Mouse (Mus musculus) liver, embryonic 16.5 days (tissue): ENCODE measurements around the gene Kcnk16. TPM values are rescaled to one million over a fixed set of nuclear protein-coding genes. Genes with fewer than 3 reads are reported as not detected.
A peak's percentile ranks its signal among the peaks of the same experiment; 100 is the strongest.

Experiments used
- ATAC-seq: fragments of 200-750 bp; cut with Nextera tagmentation; 2 replicates; pipeline ENCODE4 v1.8.0; 2017; ENCODE audit warnings: low read depth, mild to moderate bottlenecking, moderate number of reproducible peaks, moderate library complexity
- H3K27ac ChIP-seq: fragments of 300-500 bp; sonication (generic); 2 replicates; pipeline ENCODE4 v1.5.1; 2014; ENCODE audit warnings: mild to moderate bottlenecking, low read length
- H3K27me3 ChIP-seq: fragments of 300-500 bp; sonication (generic); 2 replicates; pipeline ENCODE4 v1.6.1; 2014; ENCODE audit warnings: low read depth, low read length, mixed read lengths; ENCODE audit not compliant: control insufficient read depth, insufficient read depth
- H3K36me3 ChIP-seq: fragments of 300-500 bp; sonication (generic); 2 replicates; pipeline ENCODE4 v1.6.1; 2014; ENCODE audit warnings: mild to moderate bottlenecking; ENCODE audit not compliant: control insufficient read depth, insufficient read depth
- H3K4me1 ChIP-seq: fragments of 300-500 bp; sonication (generic); 2 replicates; pipeline ENCODE4 v1.6.1; 2014; ENCODE audit warnings: low read depth, low read length, mixed read lengths; ENCODE audit not compliant: control insufficient read depth
- H3K4me2 ChIP-seq: fragments of 300-500 bp; sonication (generic); 2 replicates; pipeline ENCODE4 v1.6.1; 2014; ENCODE audit warnings: low read depth, low read length, mixed read lengths
- H3K4me3 ChIP-seq: fragments of 300-500 bp; sonication (generic); 2 replicates; pipeline ENCODE4 v1.5.1; 2014; ENCODE audit warnings: low read depth, mild to moderate bottlenecking, low read length
- H3K9ac ChIP-seq: fragments of 300-500 bp; sonication (generic); 2 replicates; pipeline ENCODE4 v1.6.1; 2014; ENCODE audit warnings: low read depth, low read length
- H3K9me3 ChIP-seq: fragments of 300-500 bp; sonication (generic); replicated peaks from 2 replicates; pipeline ENCODE4 v1.6.1; 2016; ENCODE audit warnings: low read length; ENCODE audit not compliant: control insufficient read depth
- WGBS: fragments of 180-500 bp; shearing (Covaris S2); extraction: QIAGEN DNeasy Blood & Tissue Kit; methylation state at CpG from one replicate; pipeline ENCODE4 v1.1.7; 2014; ENCODE audit not compliant: insufficient replicate concordance; 5-methylcytosine and 5-hydroxymethylcytosine counted together
- polyA plus RNA-seq: library from polyadenylated mRNA; unstranded; fragments of >200 nt; fragmentation: Nextera tagmentation; extraction: Ambion mirVana; gene quantifications from 2 replicates; pipeline ENCODE4 v1.2.1, GENCODE M21; 2015

Kcnk16 gene
- polyA plus RNA-seq, 1 experiment from 2014 or later: 11.3 TPM

DNA sequence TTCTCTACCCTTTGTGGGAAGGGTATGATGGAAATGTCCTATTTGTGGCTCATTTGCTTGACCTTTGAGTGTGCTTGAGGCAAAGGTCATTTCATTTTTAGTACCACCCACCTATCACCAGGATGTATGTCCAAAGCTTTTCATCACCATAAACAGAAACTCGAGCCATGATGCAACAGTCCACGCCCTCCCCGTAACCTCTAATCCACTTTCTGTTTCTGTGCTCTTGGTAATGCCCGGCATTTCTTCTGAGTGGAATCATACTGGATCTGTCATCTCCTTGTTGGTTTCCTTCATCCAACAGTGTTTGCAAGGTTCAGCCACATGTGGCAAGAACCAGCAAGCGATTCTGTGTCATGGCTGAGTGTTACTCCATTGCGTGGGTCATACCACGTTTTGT is 54.9 kb downstream of the Kcnk16 start:
- H3K4me1 ChIP-seq: peaks cover 5% of the 10 kb centered on the region; the same call in 1 of the 2 replicates
- no peaks in the 10 kb centered on the region for H3K27me3 ChIP-seq
- H3K36me3 ChIP-seq: no peaks in the 10 kb centered on the region
- no peak overlapping the region for H3K27ac ChIP-seq
- H3K9me3 ChIP-seq: no peaks in the 10 kb centered on the region
- H3K9ac ChIP-seq: no peak overlapping the region
- H3K4me3 ChIP-seq: no peak overlapping the region
- no peak overlapping the region for H3K4me2 ChIP-seq
- WGBS: 65% methylated on average over 7 of the region's 7 CpGs
- 0 out of 2 replicates have a peak, but pooled peaks have one; percentile 41 for ATAC-seq

GRCm38 (mm10) chr14:20211754-20212601 is 57.0 kb downstream of the Kcnk16 start:
- Histone ChIP-seq H3K36me3 (no peaks in the 10 kb centered on the region), H3K4me1 (peaks cover 11% of the 10 kb centered on the region), H3K4me2 (no peak overlapping the region), H3K27ac (no peak overlapping the region), H3K4me3 (no peak overlapping the region), H3K9me3 (no peaks in the 10 kb centered on the region), H3K9ac (no peak overlapping the region), H3K27me3 (no peaks in the 10 kb centered on the region)
- 50% methylated on average over 9 of the region's 9 CpGs for WGBS
- no peak for ATAC-seq

Other genes with a start within 250 kb of the Kcnk16 start
- 4.0 and 4.4 TPM in 2 replicates for gene Saysd1, start 130.7 kb downstream of the Kcnk16 start, polyA plus RNA-seq
- gene Kcnk5, start 87.4 kb downstream of the Kcnk16 start, polyA plus RNA-seq: 4.7 and 5.1 TPM in 2 replicates
- 5.0 and 5.1 TPM in 2 replicates for gene Nudt13, start 25.5 kb upstream of the Kcnk16 start, polyA plus RNA-seq
- 24.5 and 24.8 TPM in 2 replicates for gene Ecd, start 78.9 kb upstream of the Kcnk16 start, polyA plus RNA-seq
- gene Fam149b, start 79.0 kb upstream of the Kcnk16 start, polyA plus RNA-seq: 7.1 and 8.8 TPM in 2 replicates
- gene Dnajc9, start 119.7 kb upstream of the Kcnk16 start, polyA plus RNA-seq: 94.0 and 103 TPM in 2 replicates
- 40.4 and 47.2 TPM in 2 replicates for gene Mrps16, start 124.4 kb upstream of the Kcnk16 start, polyA plus RNA-seq
- 0.09 TPM in 1 of 2 replicates, not detected in the other for gene Cfap70, start 183.0 kb upstream of the Kcnk16 start, polyA plus RNA-seq
- 40.3 and 40.6 TPM in 2 replicates for gene Anxa7, start 210.9 kb upstream of the Kcnk16 start, polyA plus RNA-seq
- gene Mss51, start 227.7 kb upstream of the Kcnk16 start, polyA plus RNA-seq: 0.42 and 0.55 TPM in 2 replicates